24 mouse cellular contexts compared by ENCODE assay signal in genomic region chr13:26325066-26325465, GRCm38 (mm10).
DNase-seq lines count a peak whose midpoint lies in the region; ATAC-seq and TF ChIP-seq lines count a peak whose summit lies in the region.
"Had no signal": no experiment of that assay in that cellular context is flagged by ENCODE, and none has a peak within 500 bp of the region (broad histone marks: within the 10 kb centered on the region; RNA-seq: fewer than 3 reads in every experiment).

No protein-coding gene starts in this region.

- H3K27me3 ChIP-seq in lung, embryonic 14.5 days (ENCODE audit: insufficient read depth, low read length): no peaks in the 10 kb centered on the region
- H3K27me3 ChIP-seq in lung, embryonic 16.5 days (ENCODE audit: control insufficient read depth, insufficient read depth, low read depth, low read length): no peaks in the 10 kb centered on the region
- H3K27me3 ChIP-seq in midbrain, embryonic 11.5 days (ENCODE audit: control insufficient read depth, insufficient read depth, low read length): no peaks in the 10 kb centered on the region
- H3K27me3 ChIP-seq in midbrain, embryonic 16.5 days (ENCODE audit: control insufficient read depth, insufficient read depth, low read depth, low read length): no peaks in the 10 kb centered on the region
- H3K27me3 ChIP-seq: CH12.LX; embryonic facial prominence, embryonic 12.5 days; forebrain, embryonic 13.5 days; forebrain, embryonic 15.5 days; Patski had no signal

- no peaks in the 10 kb centered on the region; the same call in 1 of the 2 replicates for H3K4me1 ChIP-seq in lung, embryonic 14.5 days (ENCODE audit: insufficient read depth)
- peaks cover 4% of the 10 kb centered on the region; the same call in 1 of the 2 replicates for H3K4me1 ChIP-seq in lung, embryonic 16.5 days (replicated peaks; ENCODE audit: control insufficient read depth, insufficient read depth, low read length)
- no peaks in the 10 kb centered on the region for H3K4me1 ChIP-seq in midbrain, embryonic 11.5 days (ENCODE audit: control insufficient read depth, insufficient read depth, low read length)
- H3K4me1 ChIP-seq in midbrain, embryonic 16.5 days (ENCODE audit: control insufficient read depth, insufficient read depth, low read length): no peaks in the 10 kb centered on the region
- H3K4me1 ChIP-seq: forebrain, embryonic 13.5 days; forebrain, embryonic 15.5 days had no signal

- H3K9me3 ChIP-seq in lung, embryonic 14.5 days (ENCODE audit: low read depth, low read length): no peaks in the 10 kb centered on the region
- no peaks in the 10 kb centered on the region for H3K9me3 ChIP-seq in lung, embryonic 16.5 days (ENCODE audit: control insufficient read depth, low read length)
- no peaks in the 10 kb centered on the region for H3K9me3 ChIP-seq in midbrain, embryonic 11.5 days (ENCODE audit: control insufficient read depth, low read length)
- no peaks in the 10 kb centered on the region for H3K9me3 ChIP-seq in midbrain, embryonic 16.5 days (replicated peaks; ENCODE audit: control insufficient read depth, low read length, poor library complexity, severe bottlenecking)
- H3K9me3 ChIP-seq: embryonic facial prominence, embryonic 10.5 days; embryonic facial prominence, embryonic 12.5 days; forebrain, embryonic 13.5 days; forebrain, embryonic 15.5 days; G1E had no signal

- H3K4me3 ChIP-seq in lung, embryonic 14.5 days (ENCODE audit: low read depth, low read length): no peak overlapping the region
- no peak overlapping the region for H3K4me3 ChIP-seq in lung, embryonic 16.5 days (ENCODE audit: low read length)
- H3K4me3 ChIP-seq in midbrain, embryonic 11.5 days (ENCODE audit: low read depth, low read length): no peak overlapping the region
- H3K4me3 ChIP-seq in midbrain, embryonic 16.5 days (ENCODE audit: low read depth, low read length): no peak overlapping the region
- H3K4me3 ChIP-seq: embryonic facial prominence, embryonic 10.5 days; embryonic facial prominence, embryonic 12.5 days; forebrain, embryonic 13.5 days; forebrain, embryonic 15.5 days had no signal

- H3K9ac ChIP-seq in lung, embryonic 14.5 days: no peak overlapping the region
- no peak overlapping the region for H3K9ac ChIP-seq in lung, embryonic 16.5 days (ENCODE audit: low read length)
- H3K9ac ChIP-seq in midbrain, embryonic 11.5 days (ENCODE audit: low read length): no peak overlapping the region
- H3K9ac ChIP-seq in midbrain, embryonic 16.5 days (ENCODE audit: low read depth, low read length): no peak overlapping the region
- H3K9ac ChIP-seq: embryonic facial prominence, embryonic 12.5 days; forebrain, embryonic 13.5 days; forebrain, embryonic 15.5 days had no signal

- H3K27ac ChIP-seq in lung, embryonic 14.5 days (ENCODE audit: low read depth): no peak overlapping the region
- H3K27ac ChIP-seq in lung, embryonic 16.5 days (ENCODE audit: low read length): no peak overlapping the region
- H3K27ac ChIP-seq in midbrain, embryonic 11.5 days (ENCODE audit: low read depth, low read length): no peak overlapping the region
- no peak overlapping the region for H3K27ac ChIP-seq in midbrain, embryonic 16.5 days (ENCODE audit: low read length)
- H3K27ac ChIP-seq: embryonic facial prominence, embryonic 10.5 days; embryonic facial prominence, embryonic 12.5 days; forebrain, embryonic 13.5 days; forebrain, embryonic 15.5 days had no signal

- 55% methylated on average over 3 of the region's 3 CpGs for WGBS in lung, embryonic 14.5 days
- WGBS in lung, embryonic 16.5 days: 55% methylated on average over 3 of the region's 3 CpGs
- 87% methylated on average over 3 of the region's 3 CpGs for WGBS in midbrain, embryonic 11.5 days
- 95% methylated on average over 3 of the region's 3 CpGs for WGBS in midbrain, embryonic 16.5 days

- peak; percentile 85 for ATAC-seq in lung, embryonic 14.5 days (ENCODE audit: insufficient read depth)
- peak; percentile 84 for ATAC-seq in lung, embryonic 16.5 days (ENCODE audit: low read depth)
- ATAC-seq in midbrain, embryonic 11.5 days (ENCODE audit: low FRiP score): no peak
- ATAC-seq in midbrain, embryonic 16.5 days: no peak
- ATAC-seq: activated CD4-positive, CD25-positive, alpha-beta regulatory T cell, adult 4 months; CD4-positive, CD25-positive, alpha-beta regulatory T cell, adult 4 months; forebrain, embryonic 13.5 days; forebrain, embryonic 15.5 days; Patski had no signal

- no peak overlapping the region for H3K4me2 ChIP-seq in lung, embryonic 14.5 days
- no peak overlapping the region for H3K4me2 ChIP-seq in lung, embryonic 16.5 days (ENCODE audit: low read depth, low read length)
- H3K4me2 ChIP-seq in midbrain, embryonic 11.5 days: no peak overlapping the region
- no peak overlapping the region for H3K4me2 ChIP-seq in midbrain, embryonic 16.5 days (ENCODE audit: low read length)
- H3K4me2 ChIP-seq: embryonic facial prominence, embryonic 12.5 days; forebrain, embryonic 13.5 days; forebrain, embryonic 15.5 days had no signal

- no peaks in the 10 kb centered on the region for H3K36me3 ChIP-seq in lung, embryonic 14.5 days (ENCODE audit: insufficient read depth)
- H3K36me3 ChIP-seq in lung, embryonic 16.5 days (ENCODE audit: control insufficient read depth, insufficient read depth, low read length): no peaks in the 10 kb centered on the region
- no peaks in the 10 kb centered on the region for H3K36me3 ChIP-seq in midbrain, embryonic 11.5 days (ENCODE audit: control insufficient read depth, insufficient read depth, low read length)
- no peaks in the 10 kb centered on the region for H3K36me3 ChIP-seq in midbrain, embryonic 16.5 days (ENCODE audit: control insufficient read depth, insufficient read depth, low read length)
- H3K36me3 ChIP-seq: embryonic facial prominence, embryonic 10.5 days; embryonic facial prominence, embryonic 12.5 days; forebrain, embryonic 15.5 days; G1E had no signal

- peak; percentile 81 for DNase-seq in lung, embryonic 14.5 days
- DNase-seq in lung, postnatal 14 days: no peak
- no peak for DNase-seq in lung, adult 18-20 months
- peak; percentile 71 for DNase-seq in midbrain, embryonic 11.5 days (ENCODE audit: low spot score, missing footprints)
- DNase-seq: adrenal gland, adult 8-10 months; adrenal gland, postnatal 14 days; adrenal gland, postnatal 36 days; B cell, adult 2 months; cerebellum, adult 11-12 months; cerebellum, adult 2 months; cerebellum, adult 9-10 months; cerebellum, postnatal 10 days; cerebellum, postnatal 25 days had no signal

- TF ChIP-seq CTCF in lung, embryonic 14.5 days (IDR thresholded peaks at IDR 0.05; ENCODE audit: low read depth): no peak

Comparison
In these comparisons a context has a peak if more than half of its experiments do, and no peak if none do; other contexts are left out.
1. DNase-seq: peak in lung, embryonic 14.5 days (single experiment) and midbrain, embryonic 11.5 days (single experiment); none in lung, postnatal 14 days (single experiment) and lung, adult 18-20 months (0 of 2).
2. ATAC-seq: peak in lung, embryonic 14.5 days (single experiment) and lung, embryonic 16.5 days (single experiment); none in midbrain, embryonic 11.5 days (single experiment) and midbrain, embryonic 16.5 days (single experiment).